Mouse (Mus musculus) hindbrain, embryonic 10.5 days (tissue): ENCODE results near the gene Erf. TPM values are rescaled to one million over a fixed set of nuclear protein-coding genes. Genes with fewer than 3 reads are reported as not detected.

ENCODE experiments used
- DNase-seq: peaks from one replicate; pipeline ENCODE4 v3.0.0-alpha.2; 2017; ENCODE audit warnings: low spot score
- H3K27ac ChIP-seq: fragments of 300-500 bp; sonication (generic); 2 replicates; pipeline ENCODE4 v1.5.1; 2016; ENCODE audit warnings: mild to moderate bottlenecking, moderate library complexity
- H3K27me3 ChIP-seq: fragments of 300-500 bp; sonication (generic); 2 replicates; pipeline ENCODE4 v1.6.1; 2016; ENCODE audit warnings: mild to moderate bottlenecking; ENCODE audit not compliant: poor library complexity, insufficient read depth, severe bottlenecking
- H3K36me3 ChIP-seq: fragments of 300-500 bp; sonication (generic); 2 replicates; pipeline ENCODE4 v1.6.1; 2016; ENCODE audit warnings: mild to moderate bottlenecking, moderate library complexity
- H3K4me1 ChIP-seq: fragments of 300-500 bp; sonication (generic); replicated peaks from 2 replicates; pipeline ENCODE4 v1.6.1; 2016; ENCODE audit warnings: mild to moderate bottlenecking
- H3K4me3 ChIP-seq: fragments of 300-500 bp; sonication (generic); 2 replicates; pipeline ENCODE4 v1.5.1; 2016; ENCODE audit warnings: mild to moderate bottlenecking, moderate library complexity
- H3K9me3 ChIP-seq: fragments of 300-500 bp; sonication (generic); 2 replicates; pipeline ENCODE4 v1.6.1; 2016; ENCODE audit warnings: mild to moderate bottlenecking, moderate library complexity
- WGBS: fragments of 180-500 bp; shearing (Covaris S2); methylation state at CpG from one replicate; pipeline ENCODE4 v1.1.7; 2016; 5-methylcytosine and 5-hydroxymethylcytosine counted together
- polyA plus RNA-seq: library from polyadenylated mRNA; unstranded; fragments of >200 nt; fragmentation: Nextera tagmentation; extraction: Ambion mirVana; gene quantifications from 2 replicates; pipeline ENCODE4 v1.2.1, GENCODE M21; 2016

Gene Erf
- polyA plus RNA-seq, 1 experiment from 2014 or later = 8.6 TPM

DNA sequence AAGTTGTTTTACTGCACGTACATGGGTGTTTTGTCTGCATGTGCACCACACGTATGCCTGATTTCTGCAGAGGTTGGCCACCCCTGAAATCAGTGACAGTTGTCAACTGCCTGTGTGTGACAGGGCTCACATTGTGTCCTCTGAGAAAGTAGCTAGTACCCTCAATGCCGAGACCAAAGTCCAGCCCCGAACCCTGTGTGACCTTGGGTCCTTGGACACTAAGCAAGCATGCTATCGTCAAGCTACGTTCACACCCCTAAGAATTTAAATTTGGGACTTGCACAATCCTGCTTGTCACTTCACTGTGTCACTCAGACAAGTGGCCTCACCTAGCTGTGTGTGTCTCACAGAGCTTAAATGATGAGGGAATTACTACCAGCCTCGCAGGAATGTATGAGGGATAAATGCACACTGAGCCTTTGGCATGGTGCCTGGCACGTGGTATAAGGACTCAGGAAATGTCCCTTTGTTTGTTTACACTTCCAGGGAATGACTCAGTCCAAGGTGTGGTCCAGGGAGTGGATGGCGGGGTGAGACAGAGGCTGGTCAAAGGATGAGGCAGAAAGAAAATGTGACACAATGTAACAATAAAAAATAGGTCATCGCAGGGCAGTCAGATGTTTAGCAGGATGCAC lies 53.1 kb downstream of the Erf start:
- no peaks in the 10 kb centered on the region for H3K4me1 ChIP-seq
- DNase-seq = no peak
- no peak overlapping the region for H3K4me3 ChIP-seq
- no peaks in the 10 kb centered on the region for H3K27me3 ChIP-seq
- 78% methylated on average over 10 of the region's 10 CpGs for WGBS
- H3K9me3 ChIP-seq = no peaks in the 10 kb centered on the region
- peaks cover 10% of the 10 kb centered on the region for H3K36me3 ChIP-seq
- no peak overlapping the region for H3K27ac ChIP-seq

DNA sequence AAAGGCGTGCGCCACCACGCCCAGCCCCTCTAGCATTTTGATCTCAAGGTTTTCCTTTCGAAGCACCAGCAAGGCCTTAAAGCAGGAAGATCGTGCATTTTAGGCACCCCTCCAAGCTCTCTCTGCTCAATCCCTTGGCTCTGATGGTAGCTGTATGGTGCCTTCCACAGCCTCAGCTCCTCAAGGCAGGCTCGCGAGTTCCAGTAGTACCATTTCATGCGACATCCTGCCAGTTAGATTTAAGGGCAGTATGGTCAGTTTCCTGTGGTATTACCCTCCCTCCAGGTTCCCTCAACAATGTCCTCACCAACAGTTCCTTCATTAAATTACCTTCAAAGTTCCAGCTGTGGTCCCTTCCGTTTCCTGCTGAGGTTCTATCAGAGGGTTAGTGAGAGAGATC lies 54.5 kb downstream of the Erf start:
- no peak overlapping the region for H3K27ac ChIP-seq
- 86% methylated on average over 9 of the region's 9 CpGs for WGBS
- no peak overlapping the region for H3K4me3 ChIP-seq
- no peak for DNase-seq
- H3K36me3 ChIP-seq = no peaks in the 10 kb centered on the region
- no peaks in the 10 kb centered on the region for H3K27me3 ChIP-seq
- H3K4me1 ChIP-seq = no peaks in the 10 kb centered on the region
- H3K9me3 ChIP-seq = no peaks in the 10 kb centered on the region

DNA sequence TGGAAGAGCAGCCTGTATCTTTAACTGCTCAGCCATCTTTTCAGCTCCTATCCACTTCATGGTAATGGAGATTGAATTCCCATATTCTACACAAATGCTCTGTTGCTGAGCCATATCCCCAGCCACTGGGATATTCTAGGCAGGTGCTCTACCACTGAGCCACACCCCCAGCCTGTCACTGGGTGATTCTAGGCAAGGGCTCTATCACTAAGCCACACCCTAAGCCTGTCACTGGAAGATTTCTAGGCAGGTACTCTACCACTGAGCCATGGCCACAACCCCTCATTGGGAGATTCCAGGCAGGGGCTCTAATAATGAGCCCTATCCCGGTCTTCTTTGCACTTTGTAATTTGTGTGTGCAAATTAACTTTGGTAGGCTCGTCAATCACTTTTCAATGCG lies 55.4 kb downstream of the Erf start:
- no peak for DNase-seq
- 80% methylated on average over 3 of the region's 3 CpGs for WGBS
- Histone ChIP-seq H3K27ac (no peak overlapping the region), H3K27me3 (no peaks in the 10 kb centered on the region), H3K4me1 (no peaks in the 10 kb centered on the region), H3K36me3 (no peaks in the 10 kb centered on the region), H3K9me3 (no peaks in the 10 kb centered on the region), H3K4me3 (no peak overlapping the region)

Other genes with a start within 250 kb of the Erf start
- gene Atp1a3, start 244.8 kb downstream of the Erf start, polyA plus RNA-seq = 11.8 and 45.9 TPM in 2 replicates
- 5.5 and 7.9 TPM in 2 replicates for gene Grik5, start 178.4 kb downstream of the Erf start, polyA plus RNA-seq
- 44.4 and 45.9 TPM in 2 replicates for gene Zfp574, start 178.2 kb downstream of the Erf start, polyA plus RNA-seq
- 19.3 and 41.0 TPM in 2 replicates for gene Pou2f2, start 71.0 kb downstream of the Erf start, polyA plus RNA-seq
- 10.2 and 11.2 TPM in 2 replicates for gene Dedd2, start 30.1 kb downstream of the Erf start, polyA plus RNA-seq
- 2.5 and 3.0 TPM in 2 replicates for gene Zfp526, start 29.3 kb downstream of the Erf start, polyA plus RNA-seq
- gene Gsk3a, start 12.9 kb downstream of the Erf start, polyA plus RNA-seq = 11.6 and 12.5 TPM in 2 replicates
- 23.2 and 23.5 TPM in 2 replicates for gene Cic, start 16.9 kb upstream of the Erf start, polyA plus RNA-seq
- 271 and 384 TPM in 2 replicates for gene Pafah1b3, start 47.2 kb upstream of the Erf start, polyA plus RNA-seq
- gene Prr19, start 50.6 kb upstream of the Erf start, polyA plus RNA-seq = 1.2 and 2.1 TPM in 2 replicates
- 2.5 and 9.1 TPM in 2 replicates for gene Tmem145, start 55.3 kb upstream of the Erf start, polyA plus RNA-seq
- 16.5 and 18.2 TPM in 2 replicates for gene Megf8, start 66.4 kb upstream of the Erf start, polyA plus RNA-seq
- not detected in 2 replicates for gene Cnfn, start 119.0 kb upstream of the Erf start, polyA plus RNA-seq
- gene Lipe, start 147.9 kb upstream of the Erf start, polyA plus RNA-seq = 6.0 and 8.6 TPM in 2 replicates
- 0.45 and 0.63 TPM in 2 replicates for gene Cxcl17, start 162.1 kb upstream of the Erf start, polyA plus RNA-seq
- 0.92 and 2.2 TPM in 2 replicates for gene Ceacam1, start 226.8 kb upstream of the Erf start, polyA plus RNA-seq